Mouse (Mus musculus) cerebellum, adult 2 months (tissue): ENCODE data around the gene Zfp2.

Source experiments
- CTCF ChIP-seq: fragments of 200-500 bp; IDR thresholded peaks from 2 replicates; pipeline ENCODE4 v1.5.1; 2011; ENCODE audit warnings: low read depth, mild to moderate bottlenecking, control low read depth, low read length, moderate library complexity, borderline replicate concordance; ENCODE audit not compliant: insufficient read depth
- POLR2A ChIP-seq: fragments of 200-500 bp; IDR thresholded peaks from 2 replicates; pipeline ENCODE4 v1.6.1; 2011; ENCODE audit warnings: low read length, control low read depth, borderline replicate concordance; ENCODE audit not compliant: insufficient read depth

DNA sequence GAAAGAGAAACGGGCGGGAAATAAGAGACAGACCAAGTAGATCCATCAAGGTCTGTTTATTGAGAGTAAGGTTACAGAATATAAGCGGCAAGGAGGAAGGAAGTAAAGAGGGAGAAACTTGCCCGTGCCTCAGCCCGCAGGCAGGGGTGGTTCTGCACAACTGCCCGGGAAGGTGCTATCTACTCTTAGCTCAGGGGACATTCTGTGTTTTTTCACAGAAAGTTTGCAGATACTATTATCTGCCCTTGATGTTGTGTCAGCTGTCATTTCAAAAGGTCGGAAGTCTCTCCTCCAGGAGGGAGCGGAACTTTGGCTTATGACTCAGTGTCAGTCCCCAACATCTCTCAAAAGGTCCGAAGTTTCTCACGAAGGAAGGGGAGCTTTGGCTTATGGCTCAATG lies 66.7 kb downstream of the Zfp2 start:
- TF ChIP-seq CTCF (no peak), POLR2A (no peak)
